Mouse (Mus musculus) myocyte (in vitro differentiated cells): ENCODE data around the gene Fmn2. TPM values are rescaled to one million over a fixed set of nuclear protein-coding genes. Genes with fewer than 3 reads are reported as not detected.

Source experiments
- H3K27me3 ChIP-seq: one replicate; pipeline ENCODE4 v1.6.1; 2011; ENCODE audit not compliant: control insufficient read depth, insufficient read depth, insufficient read length
- H3K36me3 ChIP-seq: one replicate; pipeline ENCODE4 v1.6.1; 2011; ENCODE audit not compliant: control insufficient read depth, insufficient read depth
- H3K4me2 ChIP-seq: one replicate; pipeline ENCODE4 v1.6.1; 2011; ENCODE audit warnings: low read depth, control low read depth
- H3K4me3 ChIP-seq: one replicate; pipeline ENCODE4 v1.5.1; 2011; ENCODE audit warnings: mild to moderate bottlenecking, control low read depth, moderate library complexity
- H3K79me2 ChIP-seq: one replicate; pipeline ENCODE4 v1.6.1; 2011; ENCODE audit not compliant: control insufficient read depth, insufficient read depth
- H3ac ChIP-seq: one replicate; pipeline ENCODE4 v1.6.1; 2011; ENCODE audit not compliant: control insufficient read depth, insufficient read length
- CEBPB ChIP-seq: IDR thresholded peaks from 2 replicates; pipeline ENCODE4 v1.6.1; 2011; ENCODE audit warnings: mild to moderate bottlenecking, moderate library complexity; ENCODE audit not compliant: poor library complexity, insufficient read depth, severe bottlenecking
- E2F4 ChIP-seq: IDR thresholded peaks from one replicate; pipeline ENCODE4 v1.6.1; 2011; ENCODE audit warnings: mild to moderate bottlenecking, control low read depth, moderate library complexity; ENCODE audit not compliant: insufficient read depth
- MAX ChIP-seq: IDR thresholded peaks from one replicate; pipeline ENCODE4 v1.6.1; 2011; ENCODE audit warnings: low read depth, mild to moderate bottlenecking, control low read depth
- MYOD1 ChIP-seq, 3 experiments: IDR thresholded peaks; one replicate each; pipeline ENCODE4 v1.6.1; 2011; ENCODE audit warnings: control low read depth in 2 of 3, low read depth in 2 of 3, mild to moderate bottlenecking in 2 of 3, moderate library complexity in 1 of 3; ENCODE audit not compliant: insufficient read length in 2 of 3, control insufficient read depth in 1 of 3
- MYOG ChIP-seq, 3 experiments: IDR thresholded peaks; one replicate each; pipeline ENCODE4 v1.6.1; 2011; ENCODE audit warnings: control low read depth in 2 of 3, low read depth in 2 of 3, mild to moderate bottlenecking in 2 of 3; ENCODE audit not compliant: insufficient read length in 2 of 3, control insufficient read depth in 1 of 3, insufficient read depth in 1 of 3
- POLR2A ChIP-seq: IDR thresholded peaks from one replicate; pipeline ENCODE4 v1.6.1; 2011; ENCODE audit warnings: low read depth, mild to moderate bottlenecking, control low read depth, moderate library complexity; ENCODE audit not compliant: insufficient read length
- POLR2AphosphoS2 ChIP-seq: IDR thresholded peaks from one replicate; pipeline ENCODE4 v1.6.1; 2011; ENCODE audit warnings: low read depth, control low read depth; ENCODE audit not compliant: insufficient read length
- REST ChIP-seq: IDR thresholded peaks from one replicate; pipeline ENCODE4 v1.6.1; 2011; ENCODE audit warnings: mild to moderate bottlenecking, control low read depth, moderate library complexity; ENCODE audit not compliant: insufficient read depth, insufficient read length
- SRF ChIP-seq: IDR thresholded peaks from one replicate; pipeline ENCODE4 v1.6.1; 2011; ENCODE audit warnings: low read depth; ENCODE audit not compliant: control insufficient read depth, insufficient read length
- TCF12 ChIP-seq: IDR thresholded peaks from one replicate; pipeline ENCODE4 v1.6.1; 2011; ENCODE audit warnings: mild to moderate bottlenecking, control low read depth; ENCODE audit not compliant: poor library complexity, insufficient read depth, severe bottlenecking
- TCF3 ChIP-seq: IDR thresholded peaks from one replicate; pipeline ENCODE4 v1.6.1; 2011; ENCODE audit warnings: low read depth, control low read depth; ENCODE audit not compliant: insufficient read length
- USF1 ChIP-seq: IDR thresholded peaks from one replicate; pipeline ENCODE4 v1.6.1; 2011; ENCODE audit warnings: low read depth, mild to moderate bottlenecking, control low read depth, moderate library complexity
- polyA plus RNA-seq: library from polyadenylated mRNA; unstranded; fragments of >200 nt; fragmentation: generic; extraction: Trizol; gene quantifications from one replicate; pipeline ENCODE4 v1.2.1, GENCODE M21; 2012; ENCODE audit warnings: missing spikeins

The Fmn2 gene
- polyA plus RNA-seq, 1 experiment, result not detected

- Histone ChIP-seq H3K36me3 (no peaks in the 10 kb centered on the region), H3ac (no peak overlapping the region), H3K4me2 (no peak overlapping the region), H3K27me3 (no peaks in the 10 kb centered on the region), H3K79me2 (no peaks in the 10 kb centered on the region), H3K4me3 (no peak overlapping the region)
- TF ChIP-seq MAX, result no peak
- TF ChIP-seq POLR2AphosphoS2, result no peak
- no peak for TF ChIP-seq SRF
- TF ChIP-seq POLR2A, result no peak
- no peak for TF ChIP-seq TCF3
- no peak for TF ChIP-seq MYOG (IDR thresholded peaks at IDR 0.05; ENCODE audit: control insufficient read depth in 1 of 3, insufficient read depth in 1 of 3, insufficient read length in 2 of 3, low read depth in 2 of 3)
- TF ChIP-seq TCF12, result no peak
- no peak for TF ChIP-seq E2F4
- TF ChIP-seq USF1, result no peak
- no peak for TF ChIP-seq MYOD1 (IDR thresholded peaks at IDR 0.05; ENCODE audit: control insufficient read depth in 1 of 3, insufficient read length in 2 of 3, low read depth in 2 of 3)
- TF ChIP-seq CEBPB, result no peak
- TF ChIP-seq REST, result no peak
Measured at GRCm38 (mm10) chr1:174675316-174675715, 173.7 kb downstream of the Fmn2 start.

DNA sequence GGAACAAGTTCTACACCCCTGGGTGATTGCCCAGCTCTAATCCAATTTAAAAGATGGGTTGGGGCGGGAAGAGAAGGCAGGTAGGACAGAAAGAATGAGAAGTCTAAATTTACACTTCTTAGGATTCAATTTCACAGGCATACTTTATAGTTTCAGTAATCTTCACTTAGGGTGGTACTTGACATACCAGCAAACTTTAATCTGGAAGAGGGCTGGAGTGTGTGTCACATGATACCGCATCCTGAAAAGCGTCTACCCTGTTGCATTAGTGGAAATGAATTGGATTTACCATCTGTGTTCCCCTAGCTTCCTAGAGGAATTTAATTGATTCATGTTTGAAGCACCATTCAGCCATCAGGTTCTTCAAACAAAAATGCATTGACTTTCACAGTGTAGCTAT lies 174.6 kb downstream of the Fmn2 start:
- Histone ChIP-seq H3K79me2 (no peaks in the 10 kb centered on the region), H3K36me3 (no peaks in the 10 kb centered on the region), H3ac (no peak overlapping the region), H3K27me3 (no peaks in the 10 kb centered on the region), H3K4me2 (no peak overlapping the region), H3K4me3 (no peak overlapping the region)
- TF ChIP-seq TCF12 (no peak), MYOD1 (IDR thresholded peaks at IDR 0.05; ENCODE audit: control insufficient read depth in 1 of 3, insufficient read length in 2 of 3, low read depth in 2 of 3) (no peak), E2F4 (no peak), POLR2A (no peak), CEBPB (no peak), REST (no peak), MYOG (IDR thresholded peaks at IDR 0.05; ENCODE audit: control insufficient read depth in 1 of 3, insufficient read depth in 1 of 3, insufficient read length in 2 of 3, low read depth in 2 of 3) (no peak), SRF (no peak), USF1 (no peak), POLR2AphosphoS2 (no peak), TCF3 (no peak), MAX (no peak)

DNA sequence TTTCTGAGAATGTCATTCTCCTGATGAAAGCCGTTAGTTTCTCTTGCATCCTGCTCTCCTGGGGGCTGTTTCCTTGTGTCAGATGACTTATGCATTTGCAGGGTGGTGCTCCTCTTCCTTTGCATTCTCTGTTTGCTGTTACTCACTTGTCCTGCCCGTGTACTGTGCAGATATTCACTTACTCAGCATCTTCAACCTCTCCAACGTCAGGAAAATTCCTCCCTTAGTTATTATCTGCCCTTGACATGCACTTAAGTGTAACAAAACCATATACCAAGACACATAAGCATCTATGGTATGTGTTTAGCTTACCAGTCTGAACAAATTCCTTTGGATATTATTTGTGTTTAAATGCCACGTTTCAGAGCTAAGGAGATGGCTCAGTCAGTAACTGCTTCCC lies 175.6 kb downstream of the Fmn2 start:
- no peak for TF ChIP-seq E2F4
- TF ChIP-seq CEBPB, result no peak
- TF ChIP-seq POLR2A, result no peak
- TF ChIP-seq MAX, result no peak
- no peak for TF ChIP-seq TCF12
- no peak for TF ChIP-seq REST
- no peak for TF ChIP-seq MYOG (IDR thresholded peaks at IDR 0.05; ENCODE audit: control insufficient read depth in 1 of 3, insufficient read depth in 1 of 3, insufficient read length in 2 of 3, low read depth in 2 of 3)
- no peak for TF ChIP-seq POLR2AphosphoS2
- TF ChIP-seq TCF3, result no peak
- no peak for TF ChIP-seq MYOD1 (IDR thresholded peaks at IDR 0.05; ENCODE audit: control insufficient read depth in 1 of 3, insufficient read length in 2 of 3, low read depth in 2 of 3)
- TF ChIP-seq USF1, result no peak
- no peak for TF ChIP-seq SRF
- H3K36me3 ChIP-seq, result no peaks in the 10 kb centered on the region
- no peak overlapping the region for H3K4me3 ChIP-seq
- H3K79me2 ChIP-seq, result no peaks in the 10 kb centered on the region
- H3K27me3 ChIP-seq, result no peaks in the 10 kb centered on the region
- no peak overlapping the region for H3ac ChIP-seq
- no peak overlapping the region for H3K4me2 ChIP-seq

- no peak overlapping the region for H3ac ChIP-seq
- no peak for TF ChIP-seq E2F4
- no peak for TF ChIP-seq MAX
- no peak for TF ChIP-seq MYOG (IDR thresholded peaks at IDR 0.05; ENCODE audit: control insufficient read depth in 1 of 3, insufficient read depth in 1 of 3, insufficient read length in 2 of 3, low read depth in 2 of 3)
- no peak for TF ChIP-seq POLR2A
- TF ChIP-seq MYOD1 (IDR thresholded peaks at IDR 0.05; ENCODE audit: control insufficient read depth in 1 of 3, insufficient read length in 2 of 3, low read depth in 2 of 3), result no peak
- TF ChIP-seq SRF, result no peak
- TF ChIP-seq POLR2AphosphoS2, result no peak
- no peak for TF ChIP-seq REST
- no peak for TF ChIP-seq CEBPB
- no peaks in the 10 kb centered on the region for H3K36me3 ChIP-seq
- no peaks in the 10 kb centered on the region for H3K27me3 ChIP-seq
- H3K4me2 ChIP-seq, result no peak overlapping the region
- no peak overlapping the region for H3K4me3 ChIP-seq
- H3K79me2 ChIP-seq, result no peaks in the 10 kb centered on the region
Measured at GRCm38 (mm10) chr1:174689301-174689700, 187.7 kb downstream of the Fmn2 start.

GRCm38 (mm10) chr1:174700871-174701270 lies 199.2 kb downstream of the Fmn2 start:
- no peak overlapping the region for H3K4me3 ChIP-seq
- H3K36me3 ChIP-seq, result no peaks in the 10 kb centered on the region
- H3K79me2 ChIP-seq, result no peaks in the 10 kb centered on the region
- TF ChIP-seq CEBPB (no peak), E2F4 (no peak), SRF (no peak), POLR2AphosphoS2 (no peak), MYOD1 (IDR thresholded peaks at IDR 0.05; ENCODE audit: control insufficient read depth in 1 of 3, insufficient read length in 2 of 3, low read depth in 2 of 3) (no peak), TCF12 (no peak), POLR2A (no peak), TCF3 (no peak), MAX (no peak), REST (no peak), USF1 (no peak), MYOG (IDR thresholded peaks at IDR 0.05; ENCODE audit: control insufficient read depth in 1 of 3, insufficient read depth in 1 of 3, insufficient read length in 2 of 3, low read depth in 2 of 3) (no peak)
- H3K4me2 ChIP-seq, result no peak overlapping the region
- no peaks in the 10 kb centered on the region for H3K27me3 ChIP-seq
- H3ac ChIP-seq, result no peak overlapping the region
